Mouse (Mus musculus) stomach, embryonic 14.5 days (tissue): Measurements from ENCODE around the gene Slc13a4. TPM values are rescaled to one million over a fixed set of nuclear protein-coding genes. Genes with fewer than 3 reads are reported as not detected.
A peak's percentile ranks its signal among the peaks of the same experiment; 100 is the strongest.

ENCODE experiments used
- ATAC-seq: fragments of 200-750 bp; cut with Nextera tagmentation; 2 replicates; pipeline ENCODE4 v1.8.0; 2017; ENCODE audit warnings: low read depth, moderate TSS enrichment; ENCODE audit not compliant: insufficient number of reproducible peaks, insufficient read depth, low FRiP score
- H3K27ac ChIP-seq: fragments of 300-500 bp; sonication (generic); 2 replicates; pipeline ENCODE4 v1.5.1; 2014; ENCODE audit warnings: mild to moderate bottlenecking, low read length, moderate library complexity, mixed read lengths
- H3K27me3 ChIP-seq: fragments of 300-500 bp; sonication (generic); 2 replicates; pipeline ENCODE4 v1.6.1; 2014; ENCODE audit warnings: low read length, control low read depth, mixed read lengths; ENCODE audit not compliant: control insufficient read depth, insufficient read depth
- H3K36me3 ChIP-seq: fragments of 300-500 bp; sonication (generic); 2 replicates; pipeline ENCODE4 v1.6.1; 2014; ENCODE audit warnings: mild to moderate bottlenecking, control low read depth, low read length, moderate library complexity, mixed read lengths; ENCODE audit not compliant: control insufficient read depth, insufficient read depth
- H3K4me1 ChIP-seq: fragments of 300-500 bp; sonication (generic); 2 replicates; pipeline ENCODE4 v1.6.1; 2014; ENCODE audit warnings: low read length, control low read depth, mixed read lengths; ENCODE audit not compliant: control insufficient read depth, insufficient read depth
- H3K4me2 ChIP-seq: fragments of 300-500 bp; sonication (generic); replicated peaks from 2 replicates; pipeline ENCODE4 v1.6.1; 2014; ENCODE audit warnings: low read depth, low read length, control low read depth
- H3K4me3 ChIP-seq: fragments of 300-500 bp; sonication (generic); 2 replicates; pipeline ENCODE4 v1.5.1; 2014; ENCODE audit warnings: low read depth, low read length, control low read depth
- H3K9ac ChIP-seq: fragments of 300-500 bp; sonication (generic); replicated peaks from 2 replicates; pipeline ENCODE4 v1.6.1; 2014; ENCODE audit warnings: low read depth, mild to moderate bottlenecking, control low read depth, low read length, moderate library complexity, mixed read lengths
- H3K9me3 ChIP-seq: fragments of 300-500 bp; sonication (generic); 2 replicates; pipeline ENCODE4 v1.6.1; 2016; ENCODE audit warnings: low read depth, low read length, control low read depth; ENCODE audit not compliant: control insufficient read depth
- WGBS: fragments of 180-500 bp; shearing (Covaris S2); extraction: QIAGEN DNeasy Blood & Tissue Kit; methylation state at CpG from one replicate; pipeline ENCODE4 v1.1.7; 2014; 5-methylcytosine and 5-hydroxymethylcytosine counted together
- polyA plus RNA-seq: library from polyadenylated mRNA; unstranded; fragments of >200 nt; fragmentation: Nextera tagmentation; extraction: Ambion mirVana; gene quantifications from 2 replicates; pipeline ENCODE4 v1.2.1, GENCODE M21; 2014

The Slc13a4 gene
- polyA plus RNA-seq, 1 experiment from 2014 or later = 0.29 TPM

DNA sequence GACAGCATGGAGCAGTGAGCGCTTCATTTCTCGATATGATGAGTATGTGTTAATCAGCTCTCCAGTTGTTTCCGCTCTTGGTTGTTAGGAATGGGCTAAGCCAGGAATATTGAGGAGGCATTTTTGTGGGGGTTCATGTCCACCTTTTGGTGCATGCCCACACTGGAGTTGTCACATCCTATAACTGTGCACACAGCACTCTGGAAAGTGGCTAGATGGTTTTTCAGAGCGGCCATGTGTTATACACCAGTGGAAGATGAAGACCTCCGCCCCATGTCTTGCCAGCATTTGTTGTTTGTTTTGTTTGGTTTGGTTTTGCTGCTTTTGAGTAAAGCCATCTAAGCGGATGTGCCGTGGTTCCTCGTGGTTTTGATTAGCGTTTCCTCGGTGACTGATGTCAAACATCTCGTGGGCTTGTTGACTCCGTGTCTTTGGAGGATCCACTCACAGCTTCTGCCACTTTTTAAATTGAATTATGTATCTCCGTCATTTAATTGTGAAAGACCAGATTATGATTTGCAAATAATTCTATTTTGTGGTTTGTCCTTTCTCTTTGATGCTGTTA lies 50.2 kb downstream of the Slc13a4 start:
- Histone ChIP-seq H3K9me3 (no peaks in the 10 kb centered on the region), H3K27ac (no peak overlapping the region), H3K4me2 (no peak overlapping the region), H3K4me3 (no peak overlapping the region), H3K4me1 (peaks cover 28% of the 10 kb centered on the region), H3K27me3 (no peaks in the 10 kb centered on the region), H3K36me3 (peaks cover 5% of the 10 kb centered on the region; the same call in 1 of the 2 replicates), H3K9ac (no peak overlapping the region)
- no peak for ATAC-seq
- WGBS = 87% methylated on average over 13 of the region's 13 CpGs

DNA sequence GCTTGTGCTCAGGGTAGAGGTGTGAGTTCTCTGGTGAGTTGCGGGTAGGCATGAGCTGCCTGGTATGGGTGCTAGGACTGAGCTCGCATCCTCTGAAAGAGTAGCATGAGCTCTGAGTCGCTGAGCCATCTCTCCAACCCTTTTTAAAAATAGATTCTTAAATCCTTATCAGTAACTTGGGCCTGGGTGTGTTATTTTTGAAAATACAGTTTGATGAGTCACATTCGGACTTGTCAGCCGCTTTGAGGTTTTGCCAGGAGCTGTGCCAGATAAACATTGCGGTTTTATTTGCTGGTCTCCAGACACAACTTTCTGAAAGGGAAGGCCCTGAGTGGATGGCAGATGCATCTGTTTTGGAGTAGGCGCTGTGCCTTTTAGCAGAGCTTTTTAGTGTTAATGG lies 51.2 kb downstream of the Slc13a4 start:
- Histone ChIP-seq H3K27ac (no peak overlapping the region), H3K9me3 (no peaks in the 10 kb centered on the region), H3K4me1 (peaks cover 28% of the 10 kb centered on the region), H3K36me3 (0 out of 2 replicates have a peak, but pooled peaks cover 4% of the 10 kb centered on the region), H3K27me3 (no peaks in the 10 kb centered on the region), H3K9ac (no peak overlapping the region), H3K4me2 (no peak overlapping the region), H3K4me3 (no peak overlapping the region)
- WGBS = 79% methylated on average over 7 of the region's 7 CpGs
- ATAC-seq = no peak

DNA sequence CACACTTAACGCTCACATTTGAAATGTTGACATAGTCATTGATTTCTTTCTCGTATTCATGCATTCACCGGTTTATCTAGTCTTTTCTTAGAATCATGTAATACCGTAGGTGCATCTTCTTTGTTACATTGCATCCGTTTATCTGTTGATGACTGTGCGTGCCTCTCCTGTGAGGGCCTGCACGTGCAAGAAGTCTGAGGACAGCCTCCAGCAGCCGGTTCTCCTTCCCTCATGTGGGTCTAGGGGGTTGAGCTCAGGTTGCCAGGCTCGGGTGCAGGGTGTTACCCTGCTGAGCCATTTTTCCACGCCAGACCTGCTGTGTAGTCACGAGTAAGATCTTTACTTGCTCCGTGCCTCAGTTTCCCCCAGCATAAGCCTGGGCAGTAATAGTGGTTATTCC lies 52.9 kb downstream of the Slc13a4 start:
- Histone ChIP-seq H3K4me3 (peak overlapping the region; percentile 77; the same call in 1 of the 2 replicates), H3K4me1 (peaks cover 28% of the 10 kb centered on the region), H3K36me3 (no peaks in the 10 kb centered on the region), H3K27me3 (no peaks in the 10 kb centered on the region), H3K4me2 (peak overlapping the region; percentile 66), H3K9ac (no peak overlapping the region; the same call in 1 of the 2 replicates), H3K27ac (no peak overlapping the region), H3K9me3 (no peaks in the 10 kb centered on the region)
- WGBS = 70% methylated on average over 12 of the region's 12 CpGs
- no peak for ATAC-seq

DNA sequence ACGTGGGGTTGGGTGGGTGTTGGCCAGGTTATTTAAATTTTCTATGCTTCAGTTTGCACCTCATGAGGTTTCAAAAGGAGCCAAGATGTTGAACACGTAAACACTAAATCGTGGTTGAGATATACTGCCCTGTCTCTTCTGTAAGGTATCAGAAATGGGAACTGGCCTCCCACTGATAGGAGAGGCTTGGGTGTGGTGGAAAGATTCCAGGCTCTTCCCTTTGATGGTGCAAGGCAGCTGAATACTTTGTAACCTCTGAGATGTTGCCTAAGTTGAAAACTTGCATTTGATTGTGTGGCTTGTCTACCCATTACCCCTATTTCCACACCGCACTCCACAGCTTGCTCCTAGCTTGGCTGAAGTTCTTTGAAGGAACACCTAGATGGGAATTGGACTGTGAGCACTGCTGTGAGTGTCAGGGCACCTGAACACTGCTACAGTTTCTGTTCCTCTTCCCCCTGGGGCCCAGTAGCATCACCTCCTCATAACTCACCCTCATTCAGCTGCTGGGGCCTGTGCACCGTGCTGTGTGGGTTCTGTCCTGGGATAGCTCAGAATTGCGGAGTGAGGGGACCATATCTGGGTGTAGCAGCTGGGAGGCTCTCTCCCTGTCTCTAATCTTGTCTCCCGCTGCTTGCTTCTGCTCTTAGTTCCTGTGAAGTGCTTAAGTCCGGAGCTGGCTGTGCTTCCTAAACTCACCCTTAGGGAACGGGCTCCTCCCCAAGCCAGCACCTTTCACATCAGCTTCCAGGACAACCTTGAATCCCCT lies 53.6 kb downstream of the Slc13a4 start:
- H3K4me2 ChIP-seq = peak overlapping the region; percentile 66
- no peaks in the 10 kb centered on the region for H3K27me3 ChIP-seq
- H3K4me1 ChIP-seq = peaks cover 28% of the 10 kb centered on the region
- peak overlapping the region; percentile 77; the same call in 1 of the 2 replicates for H3K4me3 ChIP-seq
- H3K27ac ChIP-seq = no peak overlapping the region
- peak overlapping the region; percentile 67; the same call in 1 of the 2 replicates for H3K9ac ChIP-seq
- no peaks in the 10 kb centered on the region for H3K9me3 ChIP-seq
- H3K36me3 ChIP-seq = no peaks in the 10 kb centered on the region
- WGBS = 46% methylated on average over 9 of the region's 9 CpGs
- peak; percentile 51; the same call in 1 of the 2 replicates for ATAC-seq

DNA sequence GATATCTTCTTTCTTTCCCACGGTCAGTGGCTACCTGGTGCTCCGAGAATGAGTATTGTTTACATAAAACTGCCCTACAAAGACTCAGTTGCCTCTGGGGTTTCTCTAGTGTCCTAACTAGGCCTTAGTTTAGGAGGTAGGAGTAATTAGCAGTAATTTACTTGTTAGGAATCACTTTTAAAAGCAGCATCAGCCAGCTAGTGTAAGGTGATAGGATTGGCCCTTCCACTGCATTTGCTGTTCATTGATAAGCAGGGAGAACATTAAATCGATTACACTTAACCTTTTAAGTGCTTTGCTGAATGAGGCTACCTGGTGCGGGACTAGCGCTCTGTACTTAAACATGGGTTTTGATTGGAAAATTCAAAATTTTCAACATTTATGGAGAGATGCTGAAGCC lies 54.5 kb downstream of the Slc13a4 start:
- Histone ChIP-seq H3K9me3 (no peaks in the 10 kb centered on the region), H3K4me2 (peak overlapping the region; percentile 66), H3K36me3 (no peaks in the 10 kb centered on the region), H3K27me3 (no peaks in the 10 kb centered on the region), H3K4me1 (peaks cover 28% of the 10 kb centered on the region), H3K9ac (peak overlapping the region; percentile 67), H3K4me3 (peak overlapping the region; percentile 77), H3K27ac (no peak overlapping the region)
- WGBS = 39% methylated on average over 5 of the region's 5 CpGs
- no peak for ATAC-seq

DNA sequence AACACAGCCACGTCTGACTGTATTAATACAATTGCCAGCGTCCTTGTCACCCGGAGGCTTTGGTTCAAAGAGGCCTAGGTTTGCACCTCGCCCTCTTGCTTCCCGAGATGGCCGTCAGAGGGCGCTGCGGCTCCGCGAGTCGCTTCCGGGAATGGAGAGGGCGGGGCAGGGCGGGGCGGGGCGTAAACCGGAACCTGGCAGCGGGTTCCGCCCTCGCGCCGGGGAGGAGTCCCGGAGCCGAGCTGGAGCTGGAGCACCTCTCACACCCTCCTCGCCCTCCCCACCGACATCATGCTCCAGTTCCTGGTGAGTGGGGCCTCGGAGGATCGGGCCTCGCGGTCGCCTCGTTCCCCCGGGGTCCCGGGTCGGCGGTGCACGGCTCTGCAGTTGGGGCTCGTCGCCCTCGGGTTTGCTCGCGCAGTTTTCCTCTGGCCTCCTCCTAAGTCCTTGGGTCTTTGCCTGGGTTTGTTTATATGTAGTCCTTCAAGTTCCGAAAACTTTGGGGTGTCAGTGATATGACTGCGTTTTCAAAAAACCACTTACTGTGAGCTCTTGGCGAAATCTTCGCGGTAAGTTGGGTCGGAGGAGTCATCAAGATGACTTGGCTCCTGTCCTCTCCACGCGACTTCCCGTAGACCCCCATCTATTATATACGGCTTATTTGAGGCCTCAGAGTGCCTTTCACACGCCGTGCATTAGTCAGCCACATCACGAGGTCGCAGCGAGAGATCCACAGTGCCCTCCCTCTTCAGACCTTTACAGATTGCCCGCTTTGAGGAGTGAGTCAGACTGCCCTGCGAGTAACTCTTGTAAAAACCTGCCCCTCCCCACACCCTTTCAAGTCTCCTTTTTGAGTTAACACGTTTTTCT lies 55.2 kb downstream of the Slc13a4 start:
- H3K4me1 ChIP-seq = peaks cover 28% of the 10 kb centered on the region
- H3K36me3 ChIP-seq = no peaks in the 10 kb centered on the region
- no peaks in the 10 kb centered on the region for H3K27me3 ChIP-seq
- WGBS = under 1% methylated on average over 60 of the region's 60 CpGs
- peak overlapping the region; percentile 67 for H3K9ac ChIP-seq
- H3K4me2 ChIP-seq = peak overlapping the region; percentile 66
- peak overlapping the region; percentile 91 for H3K27ac ChIP-seq
- no peaks in the 10 kb centered on the region for H3K9me3 ChIP-seq
- H3K4me3 ChIP-seq = peak overlapping the region; percentile 77
- peak; percentile 88 for ATAC-seq

DNA sequence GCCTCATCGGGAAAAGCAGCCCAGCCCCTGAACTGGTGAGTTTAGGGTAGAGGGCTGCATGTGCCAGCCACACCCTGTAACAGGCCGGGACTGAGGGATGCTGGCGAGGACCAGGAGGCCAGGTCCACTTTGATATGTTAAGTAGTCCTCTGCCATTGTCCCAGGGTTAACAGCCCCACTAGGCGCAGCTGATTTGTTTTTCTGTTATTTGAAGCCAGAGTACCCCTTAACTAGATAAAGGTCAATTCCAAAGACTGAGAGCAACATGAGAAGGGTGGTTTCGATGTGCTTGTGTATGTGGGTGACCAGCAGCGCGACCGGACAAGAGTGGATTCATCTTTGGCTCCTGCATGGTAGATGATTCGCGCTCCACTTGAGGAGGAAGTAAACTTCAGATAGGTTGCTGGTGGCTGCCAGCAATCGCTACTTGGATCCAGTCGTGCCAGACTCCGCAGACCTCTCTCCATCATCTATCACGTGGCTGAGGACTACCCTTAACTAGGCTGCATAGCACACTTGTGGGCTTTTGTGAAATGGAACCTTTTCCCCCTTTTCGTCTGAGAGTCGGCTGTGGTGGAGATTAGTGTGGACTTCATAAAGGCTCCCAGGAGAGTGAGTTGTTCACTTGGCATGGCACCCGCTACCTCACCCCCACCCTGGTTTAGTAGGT lies 56.0 kb downstream of the Slc13a4 start:
- H3K27ac ChIP-seq = no peak overlapping the region
- no peak overlapping the region for H3K9ac ChIP-seq

DNA sequence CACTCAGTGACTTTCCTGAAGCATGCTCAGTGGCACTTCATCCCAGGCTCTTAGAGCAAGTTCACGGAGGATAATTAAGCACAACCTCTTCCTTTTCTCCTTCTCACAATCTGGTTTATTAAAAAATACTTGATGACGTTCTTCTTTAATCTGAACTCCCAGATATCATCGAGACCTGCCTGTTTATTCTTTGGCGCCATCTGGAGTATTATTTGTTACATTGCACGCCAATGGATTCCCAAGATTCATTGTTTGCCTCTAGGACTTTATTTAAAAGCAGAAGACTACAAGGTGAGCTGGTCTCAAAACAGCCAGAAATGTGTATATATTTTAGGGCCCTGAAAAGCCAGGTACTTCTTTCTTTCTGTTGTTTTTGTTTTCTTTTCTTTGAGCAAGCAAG lies 62.8 kb downstream of the Slc13a4 start:
- no peak overlapping the region for H3K27ac ChIP-seq
- 56% methylated on average over 5 of the region's 5 CpGs for WGBS
- no peak overlapping the region for H3K4me3 ChIP-seq
- H3K27me3 ChIP-seq = no peaks in the 10 kb centered on the region
- H3K4me1 ChIP-seq = no peaks in the 10 kb centered on the region
- no peaks in the 10 kb centered on the region for H3K9me3 ChIP-seq
- no peak overlapping the region for H3K9ac ChIP-seq
- peaks cover 56% of the 10 kb centered on the region for H3K36me3 ChIP-seq
- no peak for ATAC-seq
- no peak overlapping the region for H3K4me2 ChIP-seq

More for the DNA sequence above, 56.0 kb downstream of the Slc13a4 start:
- Histone ChIP-seq H3K4me2 (peak overlapping the region; percentile 66; the same call in 1 of the 2 replicates), H3K27me3 (no peaks in the 10 kb centered on the region), H3K36me3 (no peaks in the 10 kb centered on the region), H3K4me1 (peaks cover 28% of the 10 kb centered on the region), H3K9me3 (no peaks in the 10 kb centered on the region), H3K4me3 (peak overlapping the region; percentile 77)
- 65% methylated on average over 17 of the region's 17 CpGs for WGBS
- ATAC-seq = peak; percentile 5
